Mouse (Mus musculus) liver, embryonic 14.5 days (tissue): Measurements from ENCODE around the gene Prr15. TPM values are rescaled to one million over a fixed set of nuclear protein-coding genes. Genes with fewer than 3 reads are reported as not detected.
A peak's percentile ranks its signal among the peaks of the same experiment; 100 is the strongest.

Experiments
- ATAC-seq: fragments of 200-750 bp; cut with Nextera tagmentation; 2 replicates; pipeline ENCODE4 v1.8.0; 2017; ENCODE audit warnings: moderate number of reproducible peaks, mild to moderate bottlenecking, moderate library complexity; ENCODE audit not compliant: insufficient read depth
- DNase-seq, 3 experiments: peaks; one replicate each; pipeline ENCODE4 v3.0.0-alpha.2; 2012 to 2013; ENCODE audit warnings: low read depth in 3 of 3, low spot score in 3 of 3
- H3K27ac ChIP-seq: fragments of 300-500 bp; sonication (generic); 2 replicates; pipeline ENCODE4 v1.5.1; 2014; ENCODE audit warnings: moderate library complexity, mild to moderate bottlenecking, control low read depth, inconsistent platforms
- H3K27me3 ChIP-seq: fragments of 300-500 bp; sonication (generic); 2 replicates; pipeline ENCODE4 v1.6.1; 2014; ENCODE audit warnings: mild to moderate bottlenecking, low read length, moderate library complexity; ENCODE audit not compliant: control insufficient read depth, insufficient read depth
- H3K36me3 ChIP-seq: fragments of 300-500 bp; sonication (generic); replicated peaks from 2 replicates; pipeline ENCODE4 v1.6.1; 2014; ENCODE audit warnings: low read depth; ENCODE audit not compliant: control insufficient read depth, insufficient read depth
- H3K4me1 ChIP-seq, 2 experiments: fragments of 200-500 bp in 1 of 2; fragments of 300-500 bp in 1 of 2; sonication (generic) in 1 of 2; replicated peaks; 2 replicates each; pipeline ENCODE4 v1.6.1; 2012 to 2014; ENCODE audit warnings: antibody characterized with exemption in 1 of 2, inconsistent platforms in 1 of 2, low read length in 1 of 2; ENCODE audit not compliant: control insufficient read depth in 2 of 2, insufficient read depth in 2 of 2
- H3K4me2 ChIP-seq: fragments of 300-500 bp; sonication (generic); 2 replicates; pipeline ENCODE4 v1.6.1; 2014; ENCODE audit warnings: low read depth, mild to moderate bottlenecking, control low read depth, moderate library complexity
- H3K4me3 ChIP-seq, 2 experiments: fragments of 200-500 bp in 1 of 2; fragments of 300-500 bp in 1 of 2; sonication (generic) in 1 of 2; 2 replicates each; pipeline ENCODE4 v1.5.1; 2012 to 2014; ENCODE audit warnings: low read depth in 2 of 2, low read length in 2 of 2, mild to moderate bottlenecking in 2 of 2, control low read depth in 1 of 2, inconsistent platforms in 1 of 2, moderate library complexity in 1 of 2; ENCODE audit not compliant: insufficient read depth in 1 of 2
- H3K9ac ChIP-seq: fragments of 300-500 bp; sonication (generic); replicated peaks from 2 replicates; pipeline ENCODE4 v1.6.1; 2014; ENCODE audit warnings: mild to moderate bottlenecking, control low read depth, moderate library complexity
- H3K9me3 ChIP-seq: fragments of 300-500 bp; sonication (generic); 2 replicates; pipeline ENCODE4 v1.6.1; 2016; ENCODE audit warnings: low read length, mixed read lengths; ENCODE audit not compliant: control insufficient read depth
- CTCF ChIP-seq: IDR thresholded peaks from 2 replicates; pipeline ENCODE4 v1.5.1; 2016; ENCODE audit warnings: antibody characterized with exemption, low read depth, control low read depth
- EP300 ChIP-seq: IDR thresholded peaks from 2 replicates; pipeline ENCODE4 v1.6.1; 2016; ENCODE audit warnings: antibody characterized with exemption, low read depth
- WGBS: fragments of 180-500 bp; shearing (Covaris S2); extraction: QIAGEN DNeasy Blood & Tissue Kit; methylation state at CpG from one replicate; pipeline ENCODE4 v1.1.7; 2014; ENCODE audit not compliant: insufficient replicate concordance; 5-methylcytosine and 5-hydroxymethylcytosine counted together
- polyA plus RNA-seq, 2 experiments: library from polyadenylated mRNA; depleted of rRNA in 1 of 2; stranded (reverse) in 1 of 2; unstranded in 1 of 2; fragments of >200 nt; fragmentation: Nextera tagmentation in 1 of 2; extraction: Ambion mirVana in 1 of 2; gene quantifications; 2 replicates each; pipeline versions ENCODE4 v1.2.1 to v1.2.3; 2012 to 2014

The Prr15 gene
- polyA plus RNA-seq (2012; rRNA removed) (0.33 and 0.39 TPM in 2 replicates), polyA plus RNA-seq (2014; fragmentation: Nextera tagmentation; extraction: Ambion mirVana) (0.53 and 0.66 TPM in 2 replicates)

DNA sequence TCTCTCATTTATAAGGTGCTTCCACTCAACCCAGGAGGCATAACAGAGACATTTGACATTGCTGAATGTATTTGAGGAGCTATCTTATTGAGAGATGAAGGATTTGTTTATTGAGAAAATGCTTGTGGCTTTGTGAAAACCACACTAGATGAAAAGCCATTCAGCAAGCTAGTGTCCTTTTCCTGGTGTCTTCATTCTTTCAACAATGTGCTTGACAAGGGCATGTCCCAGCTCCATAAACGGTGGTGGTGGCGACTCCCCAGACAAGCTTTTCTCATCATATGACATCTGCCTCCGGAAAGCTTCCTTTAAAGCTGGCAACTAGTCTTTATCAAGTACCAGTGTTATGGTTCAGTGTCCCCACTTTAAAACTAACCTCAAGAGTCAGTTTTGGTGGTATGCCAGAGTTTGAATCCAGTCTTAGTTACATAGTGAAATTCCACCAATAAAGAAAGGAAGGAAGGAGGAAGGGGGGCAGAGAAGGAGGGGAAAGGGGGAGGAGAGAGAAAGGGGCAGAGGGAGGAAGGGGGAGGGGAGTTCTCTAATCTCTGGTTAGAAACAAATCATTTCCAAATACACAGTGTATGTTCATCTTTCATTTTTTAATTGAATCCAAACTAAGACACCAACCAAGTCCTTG is at the start of gene Prr15:
Gene Prr15 (plus strand): TSS at position 590 of the 640 bp plus-strand sequence.
- H3K27ac ChIP-seq, result no peak within 1 kb of the TSS
- no peaks in the 10 kb centered on the region for H3K9me3 ChIP-seq
- 32% methylated on average over 3 of the region's 3 CpGs for WGBS
- H3K4me1 ChIP-seq, result no peaks in the 10 kb centered on the region; a peak in 1 of 4 replicates
- DNase-seq (no peak), ATAC-seq (no peak)
- no peaks in the 10 kb centered on the region for H3K36me3 ChIP-seq
- peak within 1 kb of the TSS; percentile 62 for H3K4me2 ChIP-seq
- peak within 1 kb of the TSS; percentile 44 to 47 for H3K4me3 ChIP-seq
- no peak for TF ChIP-seq EP300
- no peak for TF ChIP-seq CTCF
- H3K27me3 ChIP-seq, result peaks cover 16% of the 10 kb centered on the region
- no peak within 1 kb of the TSS for H3K9ac ChIP-seq

DNA sequence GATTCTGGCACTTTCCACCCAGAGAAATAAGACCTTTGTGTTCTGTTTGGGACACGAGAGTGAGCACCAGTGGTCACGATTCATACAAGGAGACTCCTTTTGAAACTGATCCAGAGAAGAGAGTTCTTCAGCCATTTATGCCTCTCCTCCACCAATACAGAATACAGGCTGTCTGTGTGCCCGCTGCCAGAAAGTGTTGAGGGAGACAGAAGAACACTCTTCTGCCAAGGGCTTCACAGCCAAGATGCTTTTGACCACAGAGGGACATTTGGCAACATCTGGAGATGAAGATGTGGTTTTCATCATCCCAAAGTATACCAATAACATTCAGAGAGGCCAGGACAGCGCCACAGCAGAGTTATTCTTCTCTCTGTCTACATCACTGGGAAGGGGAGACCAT is 48.4 kb upstream of the Prr15 start:
- DNase-seq, result no peak
- TF ChIP-seq CTCF (no peak), EP300 (no peak)
- no peak overlapping the region for H3K27ac ChIP-seq
- H3K9ac ChIP-seq, result no peak overlapping the region
- WGBS, result 58% methylated on average over 4 of the region's 4 CpGs
- no peaks in the 10 kb centered on the region for H3K36me3 ChIP-seq
- ATAC-seq, result no peak
- H3K9me3 ChIP-seq, result no peaks in the 10 kb centered on the region
- H3K4me1 ChIP-seq, result 0 out of 4 replicates have a peak, but pooled peaks cover 0 to 5% of the 10 kb centered on the region in 2 experiments
- H3K27me3 ChIP-seq, result no peaks in the 10 kb centered on the region
- no peak overlapping the region for H3K4me3 ChIP-seq
- H3K4me2 ChIP-seq, result no peak overlapping the region

DNA sequence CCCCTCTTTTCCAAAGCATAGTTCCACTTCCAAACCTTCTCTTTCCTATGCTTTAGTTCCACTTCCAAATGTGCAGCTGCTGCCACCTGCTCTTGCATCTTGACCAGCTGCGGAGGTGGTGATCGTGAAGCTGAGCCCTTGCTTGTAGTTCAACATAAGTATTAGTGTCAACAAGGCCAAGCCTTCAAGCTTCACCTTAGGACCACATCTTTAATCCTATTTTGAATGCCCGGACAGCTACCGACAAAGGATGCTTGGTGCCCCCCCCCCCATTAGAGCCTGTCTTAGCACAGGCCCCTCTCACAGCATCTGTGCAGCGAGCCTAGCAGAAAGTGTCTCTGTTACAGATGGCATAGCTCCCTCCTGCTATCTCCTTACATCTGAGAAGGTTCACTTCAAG is 47.8 kb upstream of the Prr15 start:
- WGBS, result 72% methylated on average over 5 of the region's 5 CpGs
- H3K4me3 ChIP-seq, result no peak overlapping the region

DNA sequence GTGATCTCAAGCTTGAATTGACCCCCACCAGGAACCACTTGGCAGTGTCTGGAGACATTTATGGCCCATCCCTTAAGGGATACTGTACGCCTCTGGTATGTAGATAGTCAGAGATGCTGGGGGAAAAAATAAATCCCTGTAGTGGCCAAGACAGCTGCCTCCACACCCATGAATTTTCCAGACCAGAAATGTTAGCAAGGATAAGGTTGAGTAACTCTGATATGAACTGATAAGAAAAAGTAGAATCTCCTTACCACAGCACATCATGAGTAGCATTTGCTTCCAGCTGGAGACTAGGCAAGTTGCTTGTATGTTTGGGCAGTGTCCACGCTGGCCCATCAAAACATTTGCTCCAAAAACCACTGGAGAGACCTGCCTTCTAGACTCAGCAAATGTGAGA is 47.0 kb upstream of the Prr15 start:
- H3K27ac ChIP-seq, result no peak overlapping the region
- H3K9ac ChIP-seq, result no peak overlapping the region
- TF ChIP-seq CTCF, result no peak
- 0 out of 4 replicates have a peak, but pooled peaks cover 0 to 5% of the 10 kb centered on the region in 2 experiments for H3K4me1 ChIP-seq
- H3K27me3 ChIP-seq, result no peaks in the 10 kb centered on the region
- H3K4me3 ChIP-seq, result no peak overlapping the region
- no peak overlapping the region for H3K4me2 ChIP-seq
- no peak for ATAC-seq
- H3K36me3 ChIP-seq, result no peaks in the 10 kb centered on the region
- DNase-seq, result no peak
- WGBS, result 60% methylated on average over 2 of the region's 2 CpGs
- no peaks in the 10 kb centered on the region for H3K9me3 ChIP-seq

More for the DNA sequence above, 47.8 kb upstream of the Prr15 start:
- H3K4me2 ChIP-seq, result no peak overlapping the region
- H3K36me3 ChIP-seq, result no peaks in the 10 kb centered on the region
- H3K9me3 ChIP-seq, result no peaks in the 10 kb centered on the region
- ATAC-seq (no peak), DNase-seq (no peak)
- no peak overlapping the region for H3K27ac ChIP-seq
- TF ChIP-seq CTCF, result no peak
- no peak for TF ChIP-seq EP300
- no peak overlapping the region for H3K9ac ChIP-seq
- H3K27me3 ChIP-seq, result no peaks in the 10 kb centered on the region
- 0 out of 4 replicates have a peak, but pooled peaks cover 0 to 5% of the 10 kb centered on the region in 2 experiments for H3K4me1 ChIP-seq

DNA sequence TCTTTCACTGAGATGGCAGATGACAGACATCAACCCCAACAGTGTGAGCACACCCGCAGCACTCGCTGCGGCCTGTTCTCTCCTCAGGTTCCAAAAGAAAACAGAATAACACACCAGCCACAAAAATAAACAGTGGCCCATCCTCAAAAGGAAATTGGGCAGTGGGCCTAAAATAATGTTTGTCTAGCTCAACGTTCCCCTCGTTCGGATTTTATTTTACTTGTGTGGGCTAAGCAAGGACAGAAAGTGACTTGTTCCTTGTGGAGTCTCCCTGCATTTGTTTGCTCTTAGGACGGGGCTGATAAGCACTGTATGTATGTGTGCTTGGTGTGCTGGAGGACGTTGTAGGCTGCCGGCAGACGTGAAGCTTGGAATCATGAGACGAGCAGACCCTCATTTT is 46.2 kb upstream of the Prr15 start:
- H3K36me3 ChIP-seq, result no peaks in the 10 kb centered on the region
- WGBS, result 49% methylated on average over 11 of the region's 11 CpGs
- 0 out of 4 replicates have a peak, but pooled peaks cover 0 to 5% of the 10 kb centered on the region in 2 experiments for H3K4me1 ChIP-seq
- no peaks in the 10 kb centered on the region for H3K27me3 ChIP-seq
- H3K9me3 ChIP-seq, result no peaks in the 10 kb centered on the region
- no peak for ATAC-seq
- no peak for DNase-seq
- H3K4me3 ChIP-seq, result no peak overlapping the region
- H3K4me2 ChIP-seq, result no peak overlapping the region
- H3K9ac ChIP-seq, result no peak overlapping the region
- TF ChIP-seq CTCF (no peak), EP300 (no peak)
- no peak overlapping the region for H3K27ac ChIP-seq
